Mouse (Mus musculus): ENCODE results near the gene Egfem1.

The Egfem1 gene

DNA sequence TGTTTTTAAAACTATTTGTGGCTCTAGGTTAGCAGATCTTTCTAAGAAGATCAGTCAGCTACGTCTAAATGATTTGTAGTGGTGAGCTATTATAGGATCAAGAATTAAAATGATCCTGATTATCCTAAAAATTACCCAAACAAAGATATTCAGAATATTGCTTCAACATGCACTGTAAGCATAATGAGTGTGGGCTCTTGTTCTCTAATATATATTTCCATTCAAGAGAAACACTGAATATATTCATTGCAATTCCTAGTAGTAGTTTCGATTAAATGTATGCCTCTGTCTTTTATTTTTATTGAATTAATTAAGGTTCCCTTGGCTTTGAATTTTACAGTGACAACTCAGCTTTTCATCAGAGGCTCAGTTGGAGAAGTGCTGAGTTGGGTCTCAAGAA, 527.4 kb downstream of the Egfem1 start:
- no peak for DNase-seq

DNA sequence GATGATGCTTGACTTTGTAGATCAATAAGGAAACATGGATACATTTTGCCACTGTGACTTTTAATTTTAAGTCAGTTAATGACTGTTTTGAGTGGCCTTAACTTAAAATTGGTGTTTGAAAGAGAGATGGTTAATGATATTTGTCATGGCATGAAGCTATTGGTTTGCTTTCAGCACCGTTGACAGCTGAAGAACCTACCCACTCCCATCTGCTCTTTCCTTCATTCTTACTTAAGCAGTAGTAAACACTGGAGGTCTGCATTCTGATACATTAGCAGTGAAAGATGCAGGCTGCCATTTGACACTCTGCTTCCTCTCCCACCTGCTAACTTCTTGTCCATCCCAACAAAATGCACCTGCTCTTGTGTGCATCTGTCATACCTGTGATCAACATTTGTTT, 537.8 kb downstream of the Egfem1 start:
- DNase-seq: no peak

DNA sequence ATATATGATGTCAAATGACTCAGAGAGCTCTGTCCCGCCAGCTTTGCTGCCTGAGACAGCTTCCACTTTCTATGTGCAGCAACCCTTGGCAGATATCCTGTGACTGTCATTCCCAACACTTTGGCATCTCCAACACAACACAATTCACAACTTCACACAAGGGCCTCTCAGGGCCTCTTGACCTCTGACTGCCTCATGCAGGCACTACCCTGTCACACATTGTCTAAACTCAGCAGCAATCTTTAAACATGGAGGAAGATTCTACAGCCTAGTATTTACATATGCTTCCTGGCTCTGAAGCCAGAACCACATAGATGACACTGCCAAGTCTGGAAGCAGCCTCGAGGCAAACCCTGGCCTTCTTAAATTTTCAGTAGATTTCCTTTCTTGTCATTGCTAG, 558.0 kb downstream of the Egfem1 start:
- peak; percentile 53 for DNase-seq

DNA sequence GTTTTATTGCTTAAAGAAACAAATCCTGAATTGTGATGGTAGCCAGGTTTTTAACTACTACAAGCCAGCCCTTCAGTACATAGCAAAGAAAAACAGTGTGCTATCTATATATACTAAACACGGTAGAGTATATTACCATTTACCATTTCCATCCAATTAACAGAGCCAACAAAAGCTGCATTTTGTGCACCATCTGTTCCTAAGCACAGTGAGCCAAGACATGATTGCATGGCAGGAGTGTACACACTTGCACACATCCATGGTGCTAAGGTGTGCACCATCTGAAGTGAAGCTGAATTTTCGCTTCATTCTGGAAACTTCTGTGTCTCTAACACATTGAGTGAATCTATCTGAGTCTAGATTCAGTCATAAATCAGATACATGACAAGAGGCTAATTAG, 585.0 kb downstream of the Egfem1 start:
- no peak for DNase-seq

DNA sequence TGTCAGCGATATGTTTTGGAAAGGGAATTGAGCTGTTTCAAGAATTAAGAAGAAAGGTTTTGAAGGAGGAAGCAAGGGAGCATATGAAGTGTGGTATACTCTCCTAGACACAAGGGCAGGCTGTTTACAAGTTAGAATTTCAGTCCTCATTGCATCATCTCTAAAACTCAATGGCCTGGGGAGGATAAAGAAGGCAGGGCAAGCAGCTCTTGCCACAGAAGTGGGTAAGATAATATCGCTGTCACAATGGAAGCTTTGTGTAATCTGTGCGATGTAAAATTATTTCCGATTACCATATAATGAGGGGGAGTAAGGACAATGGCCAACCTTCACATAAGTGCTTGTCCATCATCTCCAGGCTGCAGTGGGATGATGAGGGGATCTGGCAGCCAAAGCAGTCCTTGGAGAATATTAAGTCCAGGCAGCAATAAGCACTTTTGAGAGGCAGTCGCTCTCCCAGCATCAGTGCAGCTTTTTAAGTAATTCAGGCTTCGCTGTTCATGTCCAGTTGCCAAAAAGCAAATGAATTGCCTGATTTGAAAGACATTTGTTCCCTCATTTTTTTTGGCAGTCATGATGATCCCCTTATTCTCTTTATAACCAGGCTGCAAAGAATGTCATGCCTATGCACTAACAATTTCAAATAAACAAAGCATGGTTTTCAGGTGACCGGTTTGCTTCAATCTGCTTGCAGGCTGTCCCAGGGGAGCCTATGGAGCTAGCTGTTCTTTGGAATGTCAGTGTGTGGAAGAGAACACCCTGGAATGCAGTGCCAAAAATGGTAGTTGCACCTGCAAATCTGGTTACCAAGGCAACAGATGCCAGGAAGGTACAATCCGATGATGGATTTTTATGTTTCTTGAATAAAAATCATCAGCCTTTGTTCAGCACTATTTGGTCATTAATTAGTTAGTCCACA, 607.8 kb downstream of the Egfem1 start:
- no peak for DNase-seq

DNA sequence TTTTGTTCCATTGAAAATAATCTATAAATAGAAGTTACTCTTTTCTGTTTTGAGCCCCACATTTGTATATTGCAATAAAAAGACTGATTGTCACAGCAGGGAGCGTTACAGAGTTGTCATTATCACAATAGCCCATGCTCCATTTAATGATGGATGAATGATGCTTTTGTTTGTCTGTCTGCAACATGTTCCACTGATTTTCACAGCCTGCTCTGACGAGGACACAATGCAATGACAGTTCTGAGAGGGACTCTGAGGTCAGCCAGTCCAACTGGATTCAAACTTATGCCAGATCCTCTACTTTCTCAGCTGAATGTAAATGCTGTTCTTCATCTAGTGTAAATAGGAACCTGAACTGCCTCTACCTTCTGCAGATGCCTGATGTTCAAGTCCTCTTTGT, 619.3 kb downstream of the Egfem1 start:
- DNase-seq: no peak

DNA sequence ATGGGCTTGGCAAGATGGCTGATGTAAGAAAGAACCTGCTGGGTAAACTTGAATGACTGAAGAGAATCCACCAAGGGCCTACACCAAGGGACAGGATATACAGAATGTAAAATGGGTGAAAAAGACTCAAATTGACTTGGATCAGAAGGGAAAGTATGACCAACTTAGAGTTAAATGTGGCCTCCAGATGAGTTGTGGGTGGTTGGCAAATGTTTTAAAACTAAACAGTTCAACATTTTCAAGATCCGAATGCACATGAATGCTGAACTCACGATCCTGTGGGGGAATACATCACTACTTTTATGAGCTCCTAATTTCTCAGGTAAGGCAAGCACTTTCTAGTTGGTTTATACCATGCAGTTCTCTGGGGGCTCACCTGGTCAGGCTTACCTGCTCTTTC, 625.0 kb downstream of the Egfem1 start:
- no peak for DNase-seq

DNA sequence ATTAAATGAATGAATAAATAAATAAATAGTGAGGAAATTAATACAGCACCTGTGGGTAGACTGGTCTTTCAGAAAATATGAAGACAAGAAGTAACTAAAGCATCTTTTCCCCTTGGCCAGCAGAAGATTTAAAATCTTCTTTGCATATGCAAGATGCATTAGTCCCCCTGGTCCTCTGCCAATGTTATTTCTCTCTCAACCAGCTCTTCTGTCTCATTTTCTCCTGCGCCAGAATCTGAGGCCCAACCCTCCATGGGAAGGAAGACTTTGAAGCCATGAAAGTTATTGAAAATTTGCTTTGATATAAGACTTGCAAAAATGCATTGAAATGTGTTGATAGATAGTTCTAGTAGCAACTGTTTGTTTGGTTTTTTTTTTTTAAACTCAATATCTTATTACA, 625.6 kb downstream of the Egfem1 start:
- no peak for DNase-seq

DNA sequence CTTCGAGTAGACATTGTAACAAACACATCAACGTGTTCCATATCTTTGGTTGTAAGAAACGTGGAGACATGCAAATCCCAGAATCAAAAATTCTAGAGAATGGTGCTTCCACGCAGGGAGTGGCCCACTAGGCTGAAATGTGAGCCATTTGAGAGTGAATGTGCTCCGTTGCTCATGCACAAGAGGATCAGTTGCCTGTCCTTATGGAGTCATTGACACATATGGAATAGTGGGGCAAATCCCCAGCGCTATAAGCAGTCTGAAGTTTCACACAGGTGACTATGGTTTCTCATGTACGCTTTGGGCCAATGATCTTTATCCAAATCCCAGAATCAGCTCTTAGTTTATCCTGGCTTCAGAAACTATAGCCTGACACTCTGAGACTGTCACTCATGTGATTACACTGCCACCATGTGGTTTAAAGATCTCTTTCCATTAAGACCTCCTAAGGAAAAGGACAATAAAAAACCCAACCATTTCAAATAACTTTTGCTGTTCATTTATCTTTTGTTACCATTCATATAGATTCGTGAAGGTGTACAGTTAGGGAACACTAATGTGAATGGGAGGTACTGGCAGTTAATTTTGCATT, 644.6 kb downstream of the Egfem1 start:
- peak; percentile 32 for DNase-seq

DNA sequence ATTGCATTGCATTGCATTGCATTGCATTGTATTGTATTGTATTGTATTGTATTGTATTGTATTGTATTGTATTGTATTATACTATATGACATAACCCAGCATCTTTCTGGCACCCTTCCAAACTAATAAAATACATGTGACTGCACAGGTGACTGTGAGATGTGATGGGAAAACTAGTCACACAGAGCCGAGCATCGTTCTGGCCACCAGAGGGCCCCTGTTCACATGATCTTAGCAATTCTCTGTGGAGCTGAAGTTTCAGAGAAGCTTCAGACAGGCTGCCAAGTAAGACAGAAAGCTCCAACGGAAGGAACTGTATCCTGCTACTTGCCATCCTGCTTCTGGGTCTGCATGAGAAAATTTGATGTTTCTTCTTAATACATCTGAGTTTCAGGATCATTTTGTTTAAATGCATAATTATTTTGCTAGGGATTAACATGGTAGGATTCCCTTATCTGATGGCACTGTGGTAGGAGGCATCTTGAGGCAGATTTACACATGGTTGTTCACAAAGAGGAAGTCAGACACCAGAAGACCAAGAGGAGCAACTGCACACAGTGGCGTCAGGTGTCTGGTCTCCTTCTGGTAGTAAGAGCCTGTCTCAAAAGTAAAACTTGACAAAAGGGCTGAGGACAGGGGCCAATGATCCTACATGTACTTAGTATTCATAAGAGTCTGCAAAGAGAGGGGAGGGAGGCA, 648.4 kb downstream of the Egfem1 start:
- peak; percentile 66 for DNase-seq

DNA sequence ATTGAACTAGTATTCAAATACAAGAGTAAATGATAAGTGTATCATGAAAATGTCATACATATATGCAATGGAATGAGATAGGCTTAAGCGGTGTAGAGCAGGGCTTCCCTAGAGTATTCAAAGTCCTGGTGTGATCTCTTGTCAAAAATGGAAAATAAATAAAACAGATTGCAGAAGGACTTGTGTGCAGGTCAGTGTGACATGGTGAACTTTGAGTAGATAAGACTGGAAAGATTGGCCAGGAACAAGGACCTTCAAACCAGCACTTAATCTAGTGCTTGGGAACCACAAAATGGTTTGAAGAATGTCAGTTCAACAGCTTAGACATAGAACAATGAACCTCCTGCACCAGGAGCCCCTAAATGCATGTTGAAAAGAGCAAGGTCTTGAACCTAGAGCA, 649.7 kb downstream of the Egfem1 start:
- no peak for DNase-seq

DNA sequence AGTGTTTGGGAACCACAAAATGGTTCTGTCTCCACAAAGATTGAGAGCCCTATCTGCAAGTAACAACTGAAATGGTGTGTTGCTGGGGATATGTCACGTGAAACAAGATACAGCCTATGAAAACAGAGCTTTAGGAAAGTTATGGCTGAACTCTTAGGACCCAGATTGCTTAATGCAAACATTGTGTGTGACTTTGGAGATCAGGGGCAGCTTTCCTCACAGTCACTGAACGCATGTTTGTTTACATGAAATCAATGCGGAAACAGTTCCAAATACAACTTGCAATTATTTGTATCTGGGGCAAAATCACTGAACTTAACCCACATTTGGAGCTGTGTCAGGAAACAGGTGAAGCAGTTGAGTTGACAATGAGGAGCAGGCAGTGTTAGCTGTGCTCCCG, 650.8 kb downstream of the Egfem1 start:
- DNase-seq: no peak

DNA sequence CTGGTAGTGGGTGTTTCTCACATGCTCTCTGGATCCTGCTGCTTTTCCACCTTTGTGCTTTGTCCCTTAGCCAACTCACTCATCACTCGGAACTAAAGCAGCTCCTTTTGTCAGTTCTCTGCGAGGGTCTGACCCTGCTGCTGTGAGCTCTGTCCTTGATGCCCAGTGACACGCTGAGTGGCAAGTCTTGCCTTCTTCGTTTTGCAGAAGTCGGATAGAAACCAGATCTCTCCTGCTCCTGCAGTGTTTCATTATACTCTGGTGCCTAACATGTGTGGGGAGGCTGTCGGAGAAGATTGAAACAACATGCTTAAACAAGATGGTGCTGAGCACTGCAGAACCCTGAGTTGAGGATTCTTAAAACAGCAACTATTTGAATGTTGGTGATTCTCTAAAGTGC, 652.4 kb downstream of the Egfem1 start:
- DNase-seq: no peak

DNA sequence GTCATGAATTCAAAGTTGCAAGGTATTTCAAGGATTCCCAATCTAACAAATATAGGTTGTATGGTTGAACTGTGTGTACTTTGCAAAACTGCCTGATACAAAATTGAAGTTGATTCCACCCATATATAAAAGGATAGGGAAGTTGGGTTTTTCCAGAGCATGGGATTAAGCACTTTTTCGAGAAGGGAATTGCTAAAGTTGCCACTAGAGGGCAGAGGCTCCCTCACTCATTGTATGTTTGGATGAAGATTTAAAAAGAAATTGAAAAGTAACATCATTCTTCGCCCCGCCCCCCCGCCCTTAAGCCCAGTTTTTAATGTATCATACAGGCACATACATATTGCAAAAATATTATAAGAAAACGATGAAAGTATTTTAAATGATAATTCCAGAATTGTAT, 657.5 kb downstream of the Egfem1 start:
- DNase-seq: peak; percentile 58
